Mouse (Mus musculus) right cerebral cortex, postnatal 25 days (tissue): Measurements from ENCODE around the gene Gan.

ENCODE experiments used
- DNase-seq: peaks from one replicate; pipeline ENCODE4 v3.0.0; 2022

Gene Gan

GRCm38 (mm10) chr8:117257029-117257820, 99.3 kb downstream of the Gan start, which contains the start of gene Cmip:
Gene Cmip, plus strand, starts transcription at chr8:117257064.
- DNase-seq, result peak; percentile 51

- DNase-seq, result no peak
These were observed 100.1 kb downstream of the Gan start for GRCm38 (mm10) chr8:117257821-117258575.

GRCm38 (mm10) chr8:117258576-117259040, 100.7 kb downstream of the Gan start:
- DNase-seq, result no peak

GRCm38 (mm10) chr8:117259431-117260001, 101.6 kb downstream of the Gan start:
- no peak for DNase-seq

- no peak for DNase-seq
These were observed 102.4 kb downstream of the Gan start for GRCm38 (mm10) chr8:117260234-117260929.

GRCm38 (mm10) chr8:117260930-117261475, 103.1 kb downstream of the Gan start:
- DNase-seq, result no peak

- DNase-seq, result no peak
These were observed 103.8 kb downstream of the Gan start for GRCm38 (mm10) chr8:117261702-117262101.

GRCm38 (mm10) chr8:117262685-117263084, 104.8 kb downstream of the Gan start:
- DNase-seq, result no peak

- DNase-seq, result no peak
These were observed 105.5 kb downstream of the Gan start for GRCm38 (mm10) chr8:117263442-117263841.

- DNase-seq, result no peak
These were observed 107.1 kb downstream of the Gan start for GRCm38 (mm10) chr8:117265079-117265478.
